Mouse (Mus musculus): Measurements from ENCODE around the gene Gm44973.

GRCm38 (mm10) chr7:5080815-5081214, 65.5 kb downstream of the Gm44973 start:
- TF ChIP-seq CTCF (IDR thresholded peaks at IDR 0.05; ENCODE audit: borderline replicate concordance, insufficient read depth, low read length) (no peak), POLR2A (IDR thresholded peaks at IDR 0.05; ENCODE audit: low read depth, low read length) (no peak)
